Mouse (Mus musculus) liver, postnatal 0 days (tissue): ENCODE measurements around the gene Eif3c.

Experiments
- CTCF ChIP-seq: sonication (generic); IDR thresholded peaks from 2 replicates; pipeline ENCODE4 v1.5.1; 2016; ENCODE audit warnings: antibody characterized with exemption, low read depth
- EP300 ChIP-seq: IDR thresholded peaks from 2 replicates; pipeline ENCODE4 v1.6.1; 2016; ENCODE audit warnings: antibody characterized with exemption, low read depth, mild to moderate bottlenecking

- no peak for TF ChIP-seq CTCF
- no peak for TF ChIP-seq EP300
Observed at GRCm38 (mm10) chr7:126594862-126595561, 28.8 kb upstream of the Eif3c start, which contains the start of gene Il27.
